Mouse (Mus musculus): ENCODE measurements around the gene Tbl1xr1. TPM values are rescaled to one million over a fixed set of nuclear protein-coding genes. Genes with fewer than 3 reads are reported as not detected.

The Tbl1xr1 gene
- polyA plus RNA-seq (2016; fragmentation: Nextera tagmentation; extraction: Ambion mirVana): 19.7 and 26.5 TPM in 2 replicates

DNA sequence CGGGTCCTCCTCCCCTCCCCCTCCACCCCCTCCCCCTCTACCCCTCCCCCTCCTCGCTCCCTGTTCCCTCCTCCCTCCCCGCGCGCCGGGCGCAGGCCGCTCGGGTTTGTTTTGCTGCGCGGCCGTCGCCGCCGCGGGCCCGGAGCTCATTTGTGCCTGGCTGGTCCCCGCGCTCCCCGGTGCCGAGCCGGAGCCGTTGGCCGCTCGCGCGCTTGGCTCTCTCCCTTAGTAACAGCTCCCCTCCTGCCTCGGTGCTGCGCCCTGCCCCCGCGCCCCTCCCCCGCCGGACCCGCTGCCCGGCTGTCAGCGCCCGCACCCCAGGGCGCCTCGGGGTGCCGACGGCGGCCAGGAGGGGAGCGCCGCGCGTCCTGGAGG is at the start of gene Tbl1xr1:
Gene Tbl1xr1, plus strand, starts transcription at position 92 of the 375 bp plus-strand sequence.
- no peaks in the 10 kb centered on the region for H3K9me3 ChIP-seq
- H3K4me3 ChIP-seq: peak within 1 kb of the TSS; percentile 90
- no peaks in the 10 kb centered on the region for H3K27me3 ChIP-seq (ENCODE audit: insufficient read depth, poor library complexity, severe bottlenecking)
- H3K27ac ChIP-seq: peak within 1 kb of the TSS; percentile 100
- DNase-seq (ENCODE audit: low spot score): peak; percentile 94
- H3K4me1 ChIP-seq (replicated peaks): peaks cover 33% of the 10 kb centered on the region
- H3K36me3 ChIP-seq: peaks cover 15% of the 10 kb centered on the region
- 0% methylated on average over 35 of the region's 46 CpGs for WGBS

DNA sequence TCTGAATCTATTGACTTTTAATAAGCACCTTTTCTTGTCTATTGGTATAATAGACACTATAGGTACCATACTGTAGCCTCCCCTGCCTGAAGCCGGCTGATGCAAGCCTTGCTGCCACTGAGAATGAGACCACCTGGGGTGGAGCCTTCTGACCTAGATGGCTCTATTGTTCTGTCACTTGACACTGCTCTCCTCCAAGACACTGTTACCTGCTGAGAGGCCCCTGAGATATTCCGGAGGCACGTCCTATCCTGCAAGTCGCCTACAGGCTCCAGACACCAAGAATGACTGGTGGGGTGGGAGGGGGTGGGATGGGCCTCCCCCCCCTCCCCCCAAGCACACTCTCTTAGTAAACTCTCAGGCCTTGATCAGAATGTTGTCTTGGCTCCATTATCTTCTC is 38.4 kb upstream of the Tbl1xr1 start:
- no peaks in the 10 kb centered on the region for H3K9me3 ChIP-seq
- WGBS: 9% methylated on average over 4 of the region's 4 CpGs
- DNase-seq (ENCODE audit: low spot score): no peak
- no peak overlapping the region for H3K27ac ChIP-seq
- no peaks in the 10 kb centered on the region for H3K27me3 ChIP-seq (ENCODE audit: insufficient read depth, poor library complexity, severe bottlenecking)
- peaks cover 6% of the 10 kb centered on the region for H3K4me1 ChIP-seq (replicated peaks)
- H3K36me3 ChIP-seq: no peaks in the 10 kb centered on the region
- no peak overlapping the region for H3K4me3 ChIP-seq

DNA sequence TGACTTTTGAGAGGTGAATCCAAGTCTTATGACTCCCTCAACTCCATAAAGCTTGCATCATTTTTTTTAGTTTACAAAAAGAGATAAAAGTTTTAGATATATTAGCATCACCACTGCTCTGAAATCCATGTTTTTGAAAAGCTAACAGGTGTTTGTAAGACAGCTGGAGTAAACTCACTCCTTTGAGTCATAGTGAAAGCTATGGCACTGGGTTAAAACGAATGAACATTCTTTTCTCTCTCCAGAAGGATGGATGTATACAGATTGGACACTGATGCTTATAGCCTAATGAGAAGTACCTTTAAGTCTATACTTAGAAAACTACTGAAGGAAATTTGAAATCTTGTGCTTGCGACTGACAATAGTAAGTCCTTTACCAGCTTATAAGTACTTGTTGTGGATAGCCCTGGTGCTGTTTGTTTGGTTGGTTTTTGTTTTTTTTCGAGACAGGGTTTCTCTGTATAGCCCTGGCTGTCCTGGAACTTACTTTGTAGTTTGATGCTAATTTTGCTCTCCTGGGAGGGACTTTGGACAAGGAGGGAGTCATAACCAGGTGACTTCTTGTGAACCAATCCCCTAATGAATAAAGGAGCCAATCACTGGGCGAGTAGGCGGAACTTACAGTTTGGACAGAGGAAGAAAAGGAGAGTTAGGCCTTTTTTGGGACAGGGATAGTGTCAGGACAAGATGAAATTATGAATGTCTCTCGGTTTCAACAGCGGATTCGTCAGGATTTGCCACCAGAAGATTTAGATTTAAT is 37.2 kb upstream of the Tbl1xr1 start:
- peaks cover 6% of the 10 kb centered on the region for H3K4me1 ChIP-seq (replicated peaks)
- no peak overlapping the region for H3K27ac ChIP-seq
- 91% methylated on average over 8 of the region's 8 CpGs for WGBS
- H3K9me3 ChIP-seq: 0 out of 2 replicates have a peak, but pooled peaks cover 3% of the 10 kb centered on the region
- no peaks in the 10 kb centered on the region for H3K27me3 ChIP-seq (ENCODE audit: insufficient read depth, poor library complexity, severe bottlenecking)
- H3K4me3 ChIP-seq: no peak overlapping the region
- H3K36me3 ChIP-seq: no peaks in the 10 kb centered on the region
- DNase-seq (ENCODE audit: low spot score): no peak

DNA sequence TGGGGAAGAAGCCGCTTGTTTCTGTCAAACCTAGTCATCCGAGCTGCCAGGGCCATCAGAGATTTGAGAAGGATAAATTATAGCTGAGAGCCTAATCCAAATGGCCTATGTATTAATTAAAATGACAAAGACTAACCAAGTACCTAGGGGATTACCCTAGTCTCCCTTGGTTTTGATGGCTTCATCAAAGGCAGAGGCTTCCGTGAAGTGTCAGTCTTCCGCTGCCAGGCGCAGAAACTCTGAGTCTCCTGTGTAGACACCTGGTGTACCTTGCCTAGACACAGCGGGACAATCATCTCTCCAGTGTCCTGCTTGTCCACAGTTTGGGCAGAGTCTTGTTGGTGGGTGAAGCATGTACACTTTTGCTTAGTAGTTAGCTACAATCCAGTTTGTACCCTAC is 35.8 kb upstream of the Tbl1xr1 start:
- H3K36me3 ChIP-seq: no peaks in the 10 kb centered on the region
- 75% methylated on average over 6 of the region's 6 CpGs for WGBS
- no peaks in the 10 kb centered on the region for H3K27me3 ChIP-seq (ENCODE audit: insufficient read depth, poor library complexity, severe bottlenecking)
- H3K4me3 ChIP-seq: no peak overlapping the region
- peaks cover 6% of the 10 kb centered on the region for H3K4me1 ChIP-seq (replicated peaks)
- H3K27ac ChIP-seq: no peak overlapping the region
- H3K9me3 ChIP-seq: 0 out of 2 replicates have a peak, but pooled peaks cover 6% of the 10 kb centered on the region
- no peak for DNase-seq (ENCODE audit: low spot score)

DNA sequence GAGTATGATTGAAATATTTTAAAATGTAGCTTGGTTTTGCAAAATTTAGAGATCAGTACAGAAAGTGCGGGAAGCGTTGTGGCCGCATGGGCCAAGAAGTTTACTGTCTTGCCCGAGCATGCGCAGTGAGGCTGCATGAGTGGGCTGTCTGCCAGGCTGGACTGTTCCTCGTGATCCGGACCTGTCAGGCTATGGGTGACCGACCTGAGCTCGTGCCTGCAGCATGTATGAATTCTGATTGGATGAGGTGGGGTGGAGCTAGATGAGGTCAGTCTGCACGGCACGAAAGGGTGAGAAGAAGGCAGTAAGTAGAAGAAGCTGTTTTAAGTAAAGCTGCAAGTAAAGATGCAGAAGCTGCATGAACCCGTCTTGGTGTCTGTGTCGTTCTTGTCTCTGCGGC is 29.2 kb upstream of the Tbl1xr1 start:
- 90% methylated on average over 14 of the region's 14 CpGs for WGBS
- peaks cover 11% of the 10 kb centered on the region for H3K9me3 ChIP-seq
- no peaks in the 10 kb centered on the region for H3K27me3 ChIP-seq (ENCODE audit: insufficient read depth, poor library complexity, severe bottlenecking)
- H3K27ac ChIP-seq: no peak overlapping the region
- no peak for DNase-seq (ENCODE audit: low spot score)
- H3K36me3 ChIP-seq: no peaks in the 10 kb centered on the region
- no peaks in the 10 kb centered on the region for H3K4me1 ChIP-seq (replicated peaks)
- no peak overlapping the region for H3K4me3 ChIP-seq

DNA sequence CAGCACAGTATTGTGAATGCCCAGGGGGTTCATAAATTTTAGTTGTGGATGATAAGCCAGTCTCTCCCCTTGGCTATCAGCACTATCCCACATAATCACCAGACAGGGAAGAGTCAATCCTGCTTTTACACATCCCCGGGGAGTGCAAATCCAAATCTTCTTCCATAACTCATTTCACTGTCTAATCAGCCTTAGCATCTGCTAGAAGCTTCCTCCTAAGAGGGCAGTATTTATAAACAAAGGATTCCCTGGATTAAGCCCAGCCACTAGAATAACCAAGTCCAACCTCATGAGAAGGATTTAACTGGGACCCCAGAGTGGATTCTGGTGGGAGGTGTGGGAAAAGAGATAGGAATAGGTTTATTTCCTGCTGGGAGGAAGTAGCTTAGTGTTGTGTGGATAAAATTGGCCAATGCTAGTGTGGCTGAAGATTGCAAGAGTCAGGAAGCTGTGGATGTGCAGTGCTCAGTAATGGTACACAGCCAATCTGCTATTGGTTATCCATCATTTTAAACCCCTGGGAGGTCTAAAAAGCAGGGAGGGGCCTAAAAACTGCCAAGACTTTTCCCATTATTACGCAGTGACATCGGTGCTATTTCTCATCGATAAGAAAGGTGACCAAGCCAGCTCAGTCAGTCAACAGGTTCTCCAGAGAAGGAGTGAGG is 19.7 kb upstream of the Tbl1xr1 start:
- DNase-seq (ENCODE audit: low spot score): no peak
- no peaks in the 10 kb centered on the region for H3K9me3 ChIP-seq
- 93% methylated on average over 4 of the region's 4 CpGs for WGBS
- H3K36me3 ChIP-seq: no peaks in the 10 kb centered on the region
- no peaks in the 10 kb centered on the region for H3K4me1 ChIP-seq (replicated peaks)
- no peak overlapping the region for H3K4me3 ChIP-seq
- H3K27me3 ChIP-seq (ENCODE audit: insufficient read depth, poor library complexity, severe bottlenecking): no peaks in the 10 kb centered on the region
- H3K27ac ChIP-seq: no peak overlapping the region

DNA sequence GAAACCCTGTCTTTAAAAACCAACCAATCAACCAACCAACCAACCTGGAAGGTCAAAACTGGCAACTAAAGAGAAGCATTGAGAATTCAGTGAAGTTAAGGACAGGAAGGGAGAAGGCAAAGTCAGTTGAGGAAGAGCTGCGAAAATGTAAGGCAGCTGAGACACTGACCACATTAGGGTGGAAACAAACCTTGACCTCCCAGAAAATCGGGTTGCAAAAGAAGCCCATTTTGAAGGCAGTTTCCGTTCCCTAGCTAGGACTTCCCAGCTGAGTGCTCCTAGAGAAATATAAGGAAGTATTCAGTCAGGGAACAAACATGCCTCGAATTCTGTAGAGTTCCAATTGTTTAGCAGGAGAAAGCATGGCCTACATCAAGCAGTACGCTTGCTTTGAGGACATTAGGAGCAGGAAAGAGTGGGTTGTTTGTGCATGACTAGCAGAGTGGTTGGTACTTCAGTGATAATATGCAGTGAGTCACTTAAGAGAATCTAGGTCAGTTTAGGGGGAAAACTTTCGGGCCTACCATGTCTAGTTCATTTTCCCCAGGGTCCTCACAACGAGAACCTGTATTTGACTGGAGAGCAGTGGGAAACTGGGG is 18.1 kb upstream of the Tbl1xr1 start:
- no peaks in the 10 kb centered on the region for H3K9me3 ChIP-seq
- H3K4me1 ChIP-seq (replicated peaks): no peaks in the 10 kb centered on the region
- no peak for DNase-seq (ENCODE audit: low spot score)
- no peaks in the 10 kb centered on the region for H3K36me3 ChIP-seq
- WGBS: 85% methylated on average over 7 of the region's 7 CpGs
- H3K27ac ChIP-seq: no peak overlapping the region
- no peak overlapping the region for H3K4me3 ChIP-seq
- no peaks in the 10 kb centered on the region for H3K27me3 ChIP-seq (ENCODE audit: insufficient read depth, poor library complexity, severe bottlenecking)

DNA sequence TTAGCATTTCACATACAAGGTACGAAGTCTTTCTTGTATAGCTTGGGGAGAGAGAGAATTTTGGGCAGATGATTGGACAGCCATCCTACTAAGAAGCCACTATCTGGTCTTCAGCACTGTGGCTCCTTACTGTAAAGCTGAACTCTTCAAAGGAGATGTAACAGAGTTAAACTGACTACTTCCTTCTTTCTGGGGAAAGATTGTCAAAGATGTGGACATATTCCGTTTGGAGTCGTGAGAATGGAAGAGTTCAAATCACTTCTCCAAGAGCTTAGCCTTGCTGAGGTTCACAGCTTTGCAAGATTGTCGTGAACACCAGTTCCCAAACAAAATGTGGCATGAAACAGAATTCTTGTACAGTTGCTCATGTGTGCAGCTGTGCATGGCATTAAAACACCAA is 15.3 kb upstream of the Tbl1xr1 start:
- 92% methylated on average over 4 of the region's 4 CpGs for WGBS
- Histone ChIP-seq H3K9me3 (no peaks in the 10 kb centered on the region), H3K27me3 (ENCODE audit: insufficient read depth, poor library complexity, severe bottlenecking) (no peaks in the 10 kb centered on the region), H3K4me3 (no peak overlapping the region), H3K27ac (no peak overlapping the region), H3K36me3 (no peaks in the 10 kb centered on the region), H3K4me1 (replicated peaks) (no peaks in the 10 kb centered on the region)
- DNase-seq (ENCODE audit: low spot score): no peak

DNA sequence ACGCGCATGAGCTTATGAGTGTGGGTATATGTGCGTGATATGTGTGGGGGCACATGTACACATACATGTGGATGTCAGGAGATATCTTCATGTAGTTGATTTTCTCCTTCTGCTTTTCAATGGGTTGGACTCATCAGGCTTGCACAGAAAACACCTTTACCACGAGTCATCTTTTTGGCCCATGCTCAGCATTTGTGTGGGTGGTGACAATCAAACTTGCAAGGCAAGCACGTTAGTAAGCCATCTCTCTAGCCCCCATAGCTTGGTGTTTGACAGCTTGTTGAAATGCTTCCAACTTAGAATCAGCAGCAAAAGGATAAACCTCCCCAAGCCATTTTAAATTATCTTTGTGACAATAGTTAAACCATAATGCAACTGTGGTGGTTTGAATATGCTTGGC is 7.8 kb upstream of the Tbl1xr1 start:
- no peak for DNase-seq (ENCODE audit: low spot score)
- Histone ChIP-seq H3K4me3 (no peak overlapping the region), H3K36me3 (no peaks in the 10 kb centered on the region), H3K9me3 (no peaks in the 10 kb centered on the region), H3K27me3 (ENCODE audit: insufficient read depth, poor library complexity, severe bottlenecking) (no peaks in the 10 kb centered on the region), H3K4me1 (replicated peaks) (no peaks in the 10 kb centered on the region; the same call in 1 of the 2 replicates), H3K27ac (no peak overlapping the region)
- WGBS: 93% methylated on average over 5 of the region's 5 CpGs

DNA sequence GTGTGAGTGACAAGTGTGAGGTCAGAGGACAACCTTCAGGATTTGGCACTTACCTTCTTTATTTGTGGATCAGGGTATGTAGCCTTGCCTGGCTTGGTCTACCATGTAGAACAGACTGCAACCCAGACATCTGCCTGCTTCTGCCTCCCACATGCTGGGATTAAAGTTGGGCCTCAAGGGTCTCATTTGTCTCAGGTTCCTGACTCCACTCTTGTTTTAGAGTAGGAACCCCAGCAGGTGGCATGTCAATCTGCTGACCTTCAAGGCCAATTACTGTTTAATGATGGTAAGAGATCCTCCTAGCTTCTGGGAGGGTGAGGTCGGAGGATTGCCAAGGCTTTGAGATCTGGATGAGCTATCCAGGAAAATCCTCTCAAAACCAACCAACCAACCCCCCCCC is 2.5 kb upstream of the Tbl1xr1 start:
- no peak overlapping the region for H3K27ac ChIP-seq
- no peaks in the 10 kb centered on the region for H3K9me3 ChIP-seq
- 76% methylated on average over 1 of the region's 1 CpGs for WGBS
- no peak overlapping the region for H3K4me3 ChIP-seq
- no peaks in the 10 kb centered on the region for H3K36me3 ChIP-seq
- H3K27me3 ChIP-seq (ENCODE audit: insufficient read depth, poor library complexity, severe bottlenecking): no peaks in the 10 kb centered on the region
- DNase-seq (ENCODE audit: low spot score): no peak
- H3K4me1 ChIP-seq (replicated peaks): peaks cover 24% of the 10 kb centered on the region

DNA sequence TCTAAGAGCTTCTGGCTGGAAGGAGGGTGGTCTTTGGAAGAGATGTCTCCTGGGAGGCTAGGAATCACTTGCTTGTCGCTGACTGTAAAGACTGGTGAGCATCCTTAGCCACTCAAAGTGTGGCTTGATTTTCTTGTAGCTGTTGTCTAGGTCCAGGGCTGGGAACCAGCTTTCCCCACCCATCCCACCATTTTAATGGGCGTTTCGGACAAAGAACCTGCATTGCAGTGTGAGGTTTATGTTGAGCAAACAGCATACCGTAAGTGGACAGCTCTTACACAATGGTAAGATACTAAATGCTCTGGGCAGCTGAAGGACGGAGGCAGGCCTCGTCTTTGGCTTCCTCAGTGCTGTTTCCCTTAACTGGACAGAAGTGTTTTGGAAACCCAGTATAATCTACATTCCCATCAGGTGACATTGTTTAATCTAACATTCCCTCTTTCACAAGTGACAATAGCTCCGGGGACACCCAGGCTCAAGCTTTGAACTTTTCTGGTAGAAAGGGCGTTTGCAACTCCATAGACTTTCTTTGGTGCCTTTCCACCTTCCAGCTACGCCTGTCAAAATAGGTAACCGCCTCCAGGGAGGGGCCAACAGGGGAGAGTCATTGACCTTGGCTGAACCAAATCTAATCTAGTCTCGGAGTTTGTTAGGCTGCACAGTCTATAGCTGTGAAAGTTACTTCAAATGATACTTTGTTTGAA is 1.7 kb upstream of the Tbl1xr1 start:
- H3K4me3 ChIP-seq: peak overlapping the region; percentile 90
- H3K4me1 ChIP-seq (replicated peaks): peaks cover 32% of the 10 kb centered on the region
- H3K9me3 ChIP-seq: no peaks in the 10 kb centered on the region
- H3K27ac ChIP-seq: peak overlapping the region; percentile 100
- DNase-seq (ENCODE audit: low spot score): peak; percentile 19
- H3K27me3 ChIP-seq (ENCODE audit: insufficient read depth, poor library complexity, severe bottlenecking): no peaks in the 10 kb centered on the region
- 23% methylated on average over 11 of the region's 11 CpGs for WGBS
- H3K36me3 ChIP-seq: peaks cover 5% of the 10 kb centered on the region

DNA sequence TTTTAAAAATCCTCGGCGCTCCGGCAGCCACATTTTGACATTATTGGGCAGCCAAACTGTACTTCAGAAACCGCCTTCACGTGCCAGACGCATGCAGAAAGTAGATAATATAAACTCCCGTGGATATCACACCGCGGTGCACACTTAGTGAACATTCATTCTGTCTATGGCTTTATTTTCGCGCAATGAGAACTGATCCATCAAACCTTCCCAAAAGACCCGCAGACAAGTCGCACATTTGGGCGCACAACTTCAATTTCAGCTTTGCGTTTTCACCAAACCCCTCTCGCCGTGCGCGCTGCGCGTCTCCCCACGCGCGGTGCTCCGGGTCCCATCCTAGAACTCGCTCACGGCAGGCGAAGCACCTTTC is 950 bp upstream of the Tbl1xr1 start:
- DNase-seq (ENCODE audit: low spot score): no peak
- H3K4me3 ChIP-seq: peak overlapping the region; percentile 90
- peaks cover 32% of the 10 kb centered on the region for H3K4me1 ChIP-seq (replicated peaks)
- H3K9me3 ChIP-seq: no peaks in the 10 kb centered on the region
- no peaks in the 10 kb centered on the region for H3K27me3 ChIP-seq (ENCODE audit: insufficient read depth, poor library complexity, severe bottlenecking)
- peaks cover 8% of the 10 kb centered on the region for H3K36me3 ChIP-seq
- H3K27ac ChIP-seq: peak overlapping the region; percentile 100
- under 1% methylated on average over 28 of the region's 28 CpGs for WGBS

Data from hindbrain, embryonic 10.5 days (tissue).